Mouse (Mus musculus) megakaryocyte progenitor cell, adult 5-6 weeks (primary cell): Measurements from ENCODE around the gene Zfp36l2. TPM values are rescaled to one million over a fixed set of nuclear protein-coding genes. Genes with fewer than 3 reads are reported as not detected.

Source experiments
- ATAC-seq: replicated peaks from 2 replicates; pipeline ENCODE4 v1.8.0; 2016; ENCODE audit warnings: mild to moderate bottlenecking, moderate TSS enrichment, inconsistent platforms; ENCODE audit not compliant: poor library complexity
- total RNA-seq, 2 experiments: library from RNA; stranded (forward) in 1 of 2; stranded (reverse) in 1 of 2; fragments of 157-497, 149-512 nt in 1 of 2; fragments of 200-1000 nt in 1 of 2; gene quantifications; 2 replicates each; pipeline versions ENCODE4 v1.2.3 to v1.2.4; 2015 to 2017

Zfp36l2 gene
- total RNA-seq, 2 experiments from 2014 or later = 98.9 to 286 TPM

GRCm38 (mm10) chr17:84195835-84196234 is 8.1 kb upstream of the Zfp36l2 start:
- no peak for ATAC-seq

- ATAC-seq = no peak
Observed at GRCm38 (mm10) chr17:84195003-84195395, 7.3 kb upstream of the Zfp36l2 start.

GRCm38 (mm10) chr17:84194282-84195002 is 6.7 kb upstream of the Zfp36l2 start:
- 0 out of 2 replicates have a peak, but pooled peaks have one; percentile 18 for ATAC-seq

GRCm38 (mm10) chr17:84193411-84193810 is 5.7 kb upstream of the Zfp36l2 start:
- ATAC-seq = no peak

- no peak for ATAC-seq
Observed at GRCm38 (mm10) chr17:84191946-84192345, 4.2 kb upstream of the Zfp36l2 start.

- ATAC-seq = peak; percentile 15
Observed at GRCm38 (mm10) chr17:84190885-84191284, 3.1 kb upstream of the Zfp36l2 start.

- no peak for ATAC-seq
Observed at GRCm38 (mm10) chr17:84189127-84189854, 1.5 kb upstream of the Zfp36l2 start.

- ATAC-seq = peak; percentile 40
Observed at GRCm38 (mm10) chr17:84188374-84188961, 721 bp upstream of the Zfp36l2 start.

- ATAC-seq = peak; percentile 12
Observed at GRCm38 (mm10) chr17:84187264-84187663, 483 bp downstream of the Zfp36l2 start.

GRCm38 (mm10) chr17:84186451-84187202 is 1.1 kb downstream of the Zfp36l2 start:
- ATAC-seq = no peak

GRCm38 (mm10) chr17:84185581-84186450 is 1.9 kb downstream of the Zfp36l2 start:
- ATAC-seq = no peak

GRCm38 (mm10) chr17:84185011-84185411 is 2.7 kb downstream of the Zfp36l2 start:
- no peak for ATAC-seq

- peak; percentile 2; the same call in 1 of the 2 replicates for ATAC-seq
Observed at GRCm38 (mm10) chr17:84183291-84183781, 4.4 kb downstream of the Zfp36l2 start.

- no peak for ATAC-seq
Observed at GRCm38 (mm10) chr17:84182311-84183271, 5.2 kb downstream of the Zfp36l2 start.

GRCm38 (mm10) chr17:84181502-84182310 is 6.0 kb downstream of the Zfp36l2 start:
- ATAC-seq = peak; percentile 24

- peak; percentile 56 for ATAC-seq
Observed at GRCm38 (mm10) chr17:84180715-84181501, 6.8 kb downstream of the Zfp36l2 start.

- ATAC-seq = no peak
Observed at GRCm38 (mm10) chr17:84179973-84180365, 7.8 kb downstream of the Zfp36l2 start.
